Mouse (Mus musculus) stomach, postnatal 0 days (tissue): ENCODE data around the gene Rplp0. TPM values are rescaled to one million over a fixed set of nuclear protein-coding genes. Genes with fewer than 3 reads are reported as not detected.

Experiments used
- ATAC-seq: fragments of 200-750 bp; cut with Nextera tagmentation; 2 replicates; pipeline ENCODE4 v1.8.0; 2017; ENCODE audit not compliant: low FRiP score, low TSS enrichment
- DNase-seq: peaks from one replicate; pipeline ENCODE4 v3.0.0-alpha.2; 2016; ENCODE audit warnings: low spot score
- H3K27ac ChIP-seq: fragments of 300-500 bp; sonication (generic); replicated peaks from 2 replicates; pipeline ENCODE4 v1.5.1; 2014; ENCODE audit warnings: mild to moderate bottlenecking, control low read depth
- H3K27me3 ChIP-seq: fragments of 300-500 bp; sonication (generic); 2 replicates; pipeline ENCODE4 v1.6.1; 2014; ENCODE audit warnings: low read length; ENCODE audit not compliant: control insufficient read depth, insufficient read depth
- H3K36me3 ChIP-seq: fragments of 300-500 bp; sonication (generic); 2 replicates; pipeline ENCODE4 v1.6.1; 2014; ENCODE audit warnings: low read length, mixed read lengths; ENCODE audit not compliant: control insufficient read depth, insufficient read depth
- H3K4me1 ChIP-seq: fragments of 300-500 bp; sonication (generic); replicated peaks from 2 replicates; pipeline ENCODE4 v1.6.1; 2014; ENCODE audit warnings: antibody characterized with exemption; ENCODE audit not compliant: control insufficient read depth, insufficient read depth
- H3K4me2 ChIP-seq: fragments of 300-500 bp; sonication (generic); replicated peaks from 2 replicates; pipeline ENCODE4 v1.6.1; 2014; ENCODE audit warnings: low read depth, mild to moderate bottlenecking, control low read depth, moderate library complexity
- H3K4me3 ChIP-seq: fragments of 300-500 bp; sonication (generic); 2 replicates; pipeline ENCODE4 v1.5.1; 2014; ENCODE audit warnings: low read depth, low read length, control low read depth
- H3K9ac ChIP-seq: fragments of 300-500 bp; sonication (generic); 2 replicates; pipeline ENCODE4 v1.6.1; 2014; ENCODE audit warnings: mild to moderate bottlenecking, low read length, control low read depth, mixed read lengths
- H3K9me3 ChIP-seq: fragments of 300-500 bp; sonication (generic); 2 replicates; pipeline ENCODE4 v1.6.1; 2016; ENCODE audit warnings: low read length; ENCODE audit not compliant: control insufficient read depth
- CTCF ChIP-seq: IDR thresholded peaks from 2 replicates; pipeline ENCODE4 v1.5.1; 2016; ENCODE audit warnings: antibody characterized with exemption, low read depth, mild to moderate bottlenecking, moderate library complexity
- EP300 ChIP-seq: optimal IDR thresholded peaks from 2 replicates; pipeline ENCODE3; 2016; ENCODE audit warnings: antibody characterized with exemption
- WGBS: fragments of 180-500 bp; shearing (Covaris S2); extraction: QIAGEN DNeasy Blood & Tissue Kit; methylation state at CpG from one replicate; pipeline ENCODE4 v1.1.7; 2014; 5-methylcytosine and 5-hydroxymethylcytosine counted together
- polyA plus RNA-seq: library from polyadenylated mRNA; unstranded; fragments of >200 nt; fragmentation: Nextera tagmentation; extraction: Ambion mirVana; gene quantifications from 2 replicates; pipeline ENCODE4 v1.2.1, GENCODE M21; 2015

Rplp0 gene
- polyA plus RNA-seq, 1 experiment from 2014 or later = 1,335 TPM

- no peak for DNase-seq
- 89% methylated on average over 14 of the region's 14 CpGs for WGBS
Measured at GRCm38 (mm10) chr5:115578922-115579321, 19.7 kb downstream of the Rplp0 start.

DNA sequence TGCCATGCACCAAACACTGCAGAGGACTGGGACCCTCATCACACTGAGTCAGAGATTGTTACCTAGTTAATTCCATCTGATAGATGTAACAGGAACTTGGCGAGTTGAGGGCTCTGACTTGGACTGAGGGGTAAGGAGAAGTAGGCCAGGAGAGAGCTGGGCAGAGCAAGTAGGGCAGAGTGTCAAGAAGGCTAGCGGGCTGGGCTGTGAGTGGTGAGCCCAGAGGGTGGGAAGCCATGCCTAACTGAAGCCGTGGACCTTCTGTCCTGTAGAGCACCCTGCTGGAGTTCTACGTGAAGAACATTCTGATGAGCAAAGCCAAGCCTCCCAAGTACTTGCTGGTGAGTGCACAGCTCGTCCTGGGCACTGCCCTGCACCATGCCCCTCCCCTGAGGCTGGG lies 20.1 kb downstream of the Rplp0 start:
- Histone ChIP-seq H3K9me3 (no peaks in the 10 kb centered on the region), H3K4me1 (no peaks in the 10 kb centered on the region), H3K27me3 (no peaks in the 10 kb centered on the region), H3K4me3 (no peak overlapping the region), H3K4me2 (no peak overlapping the region), H3K27ac (no peak overlapping the region), H3K9ac (no peak overlapping the region), H3K36me3 (peaks cover 59% of the 10 kb centered on the region)
- ATAC-seq (0 out of 2 replicates have a peak, but pooled peaks have one; percentile 2), DNase-seq (no peak)
- 90% methylated on average over 5 of the region's 5 CpGs for WGBS
- TF ChIP-seq CTCF = no peak
- no peak for TF ChIP-seq EP300

More at GRCm38 (mm10) chr5:115578922-115579321, 19.7 kb downstream of the Rplp0 start:
- Histone ChIP-seq H3K4me2 (no peak overlapping the region), H3K4me1 (no peaks in the 10 kb centered on the region), H3K27me3 (no peaks in the 10 kb centered on the region), H3K27ac (no peak overlapping the region), H3K9me3 (no peaks in the 10 kb centered on the region), H3K4me3 (no peak overlapping the region), H3K9ac (no peak overlapping the region), H3K36me3 (peaks cover 55% of the 10 kb centered on the region)
- no peak for ATAC-seq
- no peak for TF ChIP-seq EP300
- no peak for TF ChIP-seq CTCF

- Histone ChIP-seq H3K9me3 (no peaks in the 10 kb centered on the region), H3K27ac (no peak overlapping the region), H3K27me3 (no peaks in the 10 kb centered on the region), H3K4me2 (no peak overlapping the region), H3K4me3 (no peak overlapping the region), H3K9ac (no peak overlapping the region), H3K36me3 (peaks cover 64% of the 10 kb centered on the region), H3K4me1 (no peaks in the 10 kb centered on the region)
- DNase-seq (no peak), ATAC-seq (no peak)
- 73% methylated on average over 14 of the region's 14 CpGs for WGBS
- TF ChIP-seq EP300 = no peak
- no peak for TF ChIP-seq CTCF
Measured at GRCm38 (mm10) chr5:115580229-115581001, 21.1 kb downstream of the Rplp0 start.

GRCm38 (mm10) chr5:115581662-115582061 lies 22.4 kb downstream of the Rplp0 start:
- 94% methylated on average over 9 of the region's 9 CpGs for WGBS
- ATAC-seq (no peak), DNase-seq (no peak)
- Histone ChIP-seq H3K9ac (no peak overlapping the region), H3K4me3 (no peak overlapping the region), H3K4me2 (no peak overlapping the region), H3K27ac (no peak overlapping the region), H3K9me3 (no peaks in the 10 kb centered on the region), H3K36me3 (peaks cover 64% of the 10 kb centered on the region), H3K4me1 (no peaks in the 10 kb centered on the region), H3K27me3 (no peaks in the 10 kb centered on the region)
- no peak for TF ChIP-seq EP300
- no peak for TF ChIP-seq CTCF

GRCm38 (mm10) chr5:115585616-115586015 lies 26.3 kb downstream of the Rplp0 start:
- no peak overlapping the region for H3K9ac ChIP-seq
- peaks cover 63% of the 10 kb centered on the region for H3K36me3 ChIP-seq
- DNase-seq (no peak), ATAC-seq (no peak)
- WGBS = 87% methylated on average over 12 of the region's 12 CpGs
- no peak for TF ChIP-seq EP300
- no peak overlapping the region for H3K27ac ChIP-seq
- H3K4me3 ChIP-seq = no peak overlapping the region
- no peak overlapping the region for H3K4me2 ChIP-seq
- H3K9me3 ChIP-seq = no peaks in the 10 kb centered on the region
- no peaks in the 10 kb centered on the region for H3K4me1 ChIP-seq
- no peaks in the 10 kb centered on the region for H3K27me3 ChIP-seq

DNA sequence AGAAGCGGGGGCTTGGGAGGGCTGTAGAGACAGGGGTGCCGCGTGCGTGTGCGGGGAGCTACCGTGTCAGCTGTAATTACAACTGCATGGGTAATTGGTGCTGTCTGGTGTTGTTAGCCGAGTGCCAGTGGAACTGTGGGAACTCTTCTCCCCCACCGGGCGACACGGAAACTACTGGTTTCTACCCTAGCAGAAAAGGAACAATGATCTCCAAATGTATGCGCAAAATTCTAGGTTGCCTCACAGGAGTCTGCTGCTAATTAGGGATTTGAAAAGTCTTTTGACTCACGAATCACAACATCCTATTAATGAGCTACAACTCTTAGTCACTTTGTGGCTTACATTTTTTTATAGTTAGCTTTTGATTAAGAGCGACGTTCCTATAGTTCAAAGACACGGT lies 26.9 kb downstream of the Rplp0 start:
- DNase-seq (no peak), ATAC-seq (no peak)
- WGBS = 91% methylated on average over 15 of the region's 15 CpGs
- H3K9me3 ChIP-seq = no peaks in the 10 kb centered on the region
- H3K4me3 ChIP-seq = no peak overlapping the region
- H3K4me2 ChIP-seq = no peak overlapping the region
- H3K4me1 ChIP-seq = no peaks in the 10 kb centered on the region
- H3K27me3 ChIP-seq = no peaks in the 10 kb centered on the region
- H3K36me3 ChIP-seq = peaks cover 63% of the 10 kb centered on the region
- H3K27ac ChIP-seq = no peak overlapping the region
- H3K9ac ChIP-seq = no peak overlapping the region
- TF ChIP-seq CTCF (no peak), EP300 (no peak)
